Mouse (Mus musculus) midbrain, embryonic 15.5 days (tissue): ENCODE data around the gene Fmr1. TPM values are rescaled to one million over a fixed set of nuclear protein-coding genes. Genes with fewer than 3 reads are reported as not detected.

ENCODE experiments used
- polyA plus RNA-seq: library from polyadenylated mRNA; unstranded; fragments of >200 nt; fragmentation: Nextera tagmentation; extraction: Ambion mirVana; gene quantifications from 2 replicates; pipeline ENCODE4 v1.2.1, GENCODE M21; 2015

The Fmr1 gene
- polyA plus RNA-seq, 1 experiment from 2014 or later, result 49.8 TPM

Other genes starting within 250 kb of the Fmr1 start
- gene Fmr1nb, start 83.3 kb downstream of the Fmr1 start, polyA plus RNA-seq, result 0.29 TPM in 1 of 2 replicates, not detected in the other
- gene Gm14698, start 142.6 kb downstream of the Fmr1 start, polyA plus RNA-seq, result 1.5 and 2.6 TPM in 2 replicates
- not detected in 2 replicates for gene Gm6812, start 214.5 kb downstream of the Fmr1 start, polyA plus RNA-seq